Mouse (Mus musculus) liver, adult 2 months (tissue): ENCODE data around the gene BC030499. TPM values are rescaled to one million over a fixed set of nuclear protein-coding genes. Genes with fewer than 3 reads are reported as not detected.
A peak's percentile ranks its signal among the peaks of the same experiment; 100 is the strongest.
"Not testable (repeated sequence)": the region's sequence is repeated elsewhere in the genome, so short reads cannot be mapped to it uniquely, and the experiment has no call there.

Experiments used
- DNase-seq: peaks from one replicate; pipeline ENCODE4 v3.0.0-alpha.2; 2011; ENCODE audit warnings: low read depth, low spot score; ENCODE audit errors: extremely low read depth
- H3K27ac ChIP-seq: fragments of 200-500 bp; replicated peaks from 2 replicates; pipeline ENCODE4 v1.5.1; 2012; ENCODE audit warnings: low read depth, mild to moderate bottlenecking, control low read depth, inconsistent platforms, low read length; ENCODE audit not compliant: insufficient read depth
- H3K27me3 ChIP-seq: fragments of 200-500 bp; 2 replicates; pipeline ENCODE4 v1.6.1; 2012; ENCODE audit warnings: mild to moderate bottlenecking, moderate library complexity, low read length, inconsistent platforms; ENCODE audit not compliant: control insufficient read depth, insufficient read depth
- H3K36me3 ChIP-seq: fragments of 200-500 bp; 2 replicates; pipeline ENCODE4 v1.6.1; 2012; ENCODE audit warnings: low read length, inconsistent platforms; ENCODE audit not compliant: control insufficient read depth, insufficient read depth
- H3K4me1 ChIP-seq: fragments of 200-500 bp; 2 replicates; pipeline ENCODE4 v1.6.1; 2011; ENCODE audit warnings: low read length; ENCODE audit not compliant: control insufficient read depth, insufficient read depth
- H3K4me3 ChIP-seq: fragments of 200-500 bp; 2 replicates; pipeline ENCODE4 v1.5.1; 2011; ENCODE audit warnings: low read depth, mild to moderate bottlenecking, control low read depth, low read length, moderate library complexity; ENCODE audit not compliant: insufficient read depth
- H3K79me2 ChIP-seq: fragments of 200-500 bp; 2 replicates; pipeline ENCODE4 v1.6.1; 2012; ENCODE audit warnings: inconsistent platforms, mild to moderate bottlenecking, low read length, moderate library complexity; ENCODE audit not compliant: control insufficient read depth, insufficient read depth
- H3K9ac ChIP-seq: fragments of 200-500 bp; 2 replicates; pipeline ENCODE4 v1.6.1; 2012; ENCODE audit warnings: low read depth, mild to moderate bottlenecking, control low read depth, inconsistent platforms, low read length
- CTCF ChIP-seq: fragments of 200-500 bp; IDR thresholded peaks from 2 replicates; pipeline ENCODE4 v1.5.1; 2011; ENCODE audit warnings: low read depth, low read length, control low read depth
- POLR2A ChIP-seq: fragments of 200-500 bp; IDR thresholded peaks from 2 replicates; pipeline ENCODE4 v1.6.1; 2011; ENCODE audit warnings: low read length, control low read depth; ENCODE audit not compliant: insufficient read depth; ENCODE audit errors: extremely low read depth
- WGBS: fragments of 180-500 bp; shearing (Covaris S2); methylation state at CpG from one replicate; pipeline ENCODE4 v1.1.7; 2018; 5-methylcytosine and 5-hydroxymethylcytosine counted together
- polyA plus RNA-seq: library from polyadenylated mRNA; depleted of rRNA; stranded (reverse); fragments of >200 nt; gene quantifications from 2 replicates; pipeline ENCODE4 v1.2.3, GENCODE M21; 2012
- total RNA-seq: library from RNA; depleted of rRNA; stranded (reverse); fragments of >200 nt; gene quantifications from 2 replicates; pipeline ENCODE4 v1.2.3, GENCODE M21; 2014

The BC030499 gene
- total and polyA plus RNA-seq, 2 experiments: 0.13 to 0.18 TPM

DNA sequence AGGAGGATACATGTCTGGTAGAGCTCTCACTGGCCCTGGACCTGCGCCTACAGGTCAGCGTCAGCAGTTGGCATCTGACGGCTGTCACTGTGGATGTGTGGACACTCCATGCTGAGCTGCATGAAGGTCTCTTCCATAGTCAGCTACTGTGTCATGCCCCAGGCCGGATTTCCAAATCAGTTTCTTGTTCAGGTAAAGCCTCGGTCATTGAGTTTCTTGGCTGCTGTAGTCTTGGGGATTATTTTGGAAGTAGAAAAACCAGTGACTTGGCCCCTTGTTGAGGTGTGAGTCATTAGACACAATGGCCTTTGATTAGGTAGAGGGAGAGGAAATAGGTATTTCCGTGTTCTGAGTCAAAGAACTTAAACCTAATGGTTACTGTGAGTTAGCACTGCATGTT lies 25.1 kb upstream of the BC030499 start:
- no peak overlapping the region for H3K27ac ChIP-seq
- TF ChIP-seq CTCF (no peak), POLR2A (no peak)
- H3K36me3 ChIP-seq: peaks cover 59% of the 10 kb centered on the region
- no peak overlapping the region for H3K4me3 ChIP-seq
- H3K79me2 ChIP-seq: peaks cover 7% of the 10 kb centered on the region; the same call in 1 of the 2 replicates
- no peaks in the 10 kb centered on the region for H3K4me1 ChIP-seq
- H3K27me3 ChIP-seq: no peaks in the 10 kb centered on the region
- no peak for DNase-seq
- 89% methylated on average over 6 of the region's 6 CpGs for WGBS
- no peak overlapping the region for H3K9ac ChIP-seq

GRCm38 (mm10) chr11:78271986-78272385 lies 18.7 kb upstream of the BC030499 start:
- no peak overlapping the region for H3K9ac ChIP-seq
- H3K36me3 ChIP-seq: peaks cover 81% of the 10 kb centered on the region
- no peaks in the 10 kb centered on the region for H3K27me3 ChIP-seq
- H3K4me3 ChIP-seq: no peak overlapping the region
- H3K4me1 ChIP-seq: no peaks in the 10 kb centered on the region
- no peaks in the 10 kb centered on the region for H3K79me2 ChIP-seq
- WGBS: 93% methylated on average over 13 of the region's 13 CpGs
- DNase-seq: no peak
- no peak for TF ChIP-seq CTCF
- no peak for TF ChIP-seq POLR2A
- H3K27ac ChIP-seq: no peak overlapping the region

DNA sequence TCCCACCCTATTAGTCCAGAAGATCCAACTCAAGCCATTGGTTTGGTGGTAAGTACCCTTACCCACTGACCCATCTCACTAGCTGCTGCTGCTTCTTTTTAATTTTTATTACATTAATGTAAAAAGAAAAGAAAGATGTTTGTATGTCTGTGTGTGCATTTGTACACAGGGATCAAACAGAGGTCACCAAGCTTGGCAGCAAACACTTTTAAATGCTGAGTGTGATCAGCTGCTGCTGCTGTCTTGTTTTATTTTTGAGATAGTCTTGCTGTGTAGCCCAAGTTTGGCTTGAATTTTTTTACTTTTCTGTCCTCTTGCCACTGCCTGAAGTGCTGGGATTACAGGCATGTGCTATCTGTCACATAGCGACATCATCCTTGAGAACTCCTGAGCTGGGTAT lies 15.0 kb upstream of the BC030499 start:
- no peaks in the 10 kb centered on the region for H3K4me1 ChIP-seq
- no peak overlapping the region for H3K4me3 ChIP-seq
- DNase-seq: no peak
- H3K9ac ChIP-seq: no peak overlapping the region
- H3K27me3 ChIP-seq: no peaks in the 10 kb centered on the region
- no peak overlapping the region for H3K27ac ChIP-seq
- H3K36me3 ChIP-seq: peaks cover 87% of the 10 kb centered on the region
- no peaks in the 10 kb centered on the region for H3K79me2 ChIP-seq
- TF ChIP-seq POLR2A (no peak), CTCF (no peak)
- WGBS: 100% methylated on average over 1 of the region's 1 CpGs

DNA sequence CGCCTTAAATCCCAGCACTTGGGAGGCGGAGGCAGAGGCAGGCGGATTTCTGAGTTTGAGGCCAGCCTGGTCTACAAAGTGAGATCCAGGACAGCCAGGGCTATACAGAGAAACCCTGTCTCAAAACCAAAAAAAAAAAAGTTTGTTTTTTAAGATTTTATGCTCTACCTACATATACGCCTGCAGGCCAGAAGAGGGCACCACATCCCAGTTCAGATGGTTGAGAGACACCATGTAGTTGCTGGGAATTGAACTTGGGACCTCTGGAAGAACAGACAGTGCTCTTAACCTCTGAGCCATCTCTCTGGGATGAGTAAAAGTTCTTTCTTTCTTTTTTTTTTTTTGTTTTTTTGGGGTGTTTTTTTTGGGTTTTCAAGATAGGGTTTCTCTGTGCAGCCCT lies 14.5 kb upstream of the BC030499 start:
- not testable (repeated sequence) for DNase-seq, H3K9ac ChIP-seq, H3K4me3 ChIP-seq, H3K27me3 ChIP-seq, H3K79me2 ChIP-seq, H3K4me1 ChIP-seq, H3K27ac ChIP-seq
- WGBS: 95% methylated on average over 4 of the region's 4 CpGs
- H3K36me3 ChIP-seq: peaks cover 90% of the 10 kb centered on the region
- TF ChIP-seq CTCF: peak; percentile 30; the same call in 1 of the 2 replicates

DNA sequence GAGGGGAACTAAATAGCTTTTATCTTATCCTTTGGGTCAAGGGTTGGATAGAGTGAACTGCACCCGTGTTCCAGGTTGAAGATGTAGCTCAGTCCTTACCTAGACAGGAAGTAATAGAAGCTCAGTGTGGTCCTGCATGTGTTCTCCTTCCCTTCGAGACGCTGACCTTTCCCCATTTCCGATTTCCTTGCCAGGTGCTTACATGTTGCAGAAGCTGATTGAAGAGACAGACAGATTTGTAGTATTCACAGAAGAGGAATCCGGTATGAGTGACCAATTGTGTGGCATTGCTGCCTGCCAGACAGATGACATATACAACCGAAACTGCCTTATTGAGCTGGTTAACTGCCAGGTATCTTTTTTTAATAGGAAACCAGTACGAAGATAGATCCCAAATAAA lies 11.8 kb upstream of the BC030499 start:
- no peak for DNase-seq
- H3K27me3 ChIP-seq: no peaks in the 10 kb centered on the region
- no peak overlapping the region for H3K27ac ChIP-seq
- WGBS: 80% methylated on average over 7 of the region's 7 CpGs
- TF ChIP-seq POLR2A (no peak), CTCF (no peak)
- peaks cover 90% of the 10 kb centered on the region for H3K36me3 ChIP-seq
- no peak overlapping the region for H3K9ac ChIP-seq
- no peaks in the 10 kb centered on the region for H3K4me1 ChIP-seq
- H3K4me3 ChIP-seq: no peak overlapping the region
- H3K79me2 ChIP-seq: no peaks in the 10 kb centered on the region

DNA sequence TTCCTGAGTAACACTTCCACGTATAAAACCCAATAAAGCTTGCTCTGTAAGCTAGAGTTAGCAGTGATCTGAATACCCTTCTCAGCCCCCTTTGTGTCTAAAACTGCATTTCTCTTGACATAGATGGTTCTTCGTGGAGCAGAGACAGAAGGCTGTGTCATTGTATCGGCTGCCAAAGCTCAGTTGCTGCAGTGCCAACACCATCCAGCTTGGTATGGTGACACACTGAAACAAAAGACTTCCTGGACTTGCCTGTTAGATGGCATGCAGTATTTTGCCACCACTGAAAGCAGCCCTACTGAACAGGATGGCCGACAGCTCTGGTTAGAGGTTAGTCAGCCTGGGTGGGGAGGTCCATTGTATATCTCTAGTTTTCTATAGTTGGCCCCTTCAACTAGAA lies 11.1 kb upstream of the BC030499 start:
- Histone ChIP-seq H3K4me3 (no peak overlapping the region), H3K9ac (no peak overlapping the region), H3K4me1 (no peaks in the 10 kb centered on the region), H3K36me3 (peaks cover 89% of the 10 kb centered on the region), H3K79me2 (no peaks in the 10 kb centered on the region), H3K27me3 (no peaks in the 10 kb centered on the region), H3K27ac (no peak overlapping the region)
- 92% methylated on average over 4 of the region's 4 CpGs for WGBS
- TF ChIP-seq CTCF: no peak
- no peak for TF ChIP-seq POLR2A
- DNase-seq: no peak
